Mouse (Mus musculus) liver, postnatal 0 days (tissue): ENCODE data around the gene Wwp2. TPM values are rescaled to one million over a fixed set of nuclear protein-coding genes. Genes with fewer than 3 reads are reported as not detected.

Source experiments
- ATAC-seq: fragments of 200-750 bp; cut with Nextera tagmentation; 2 replicates; pipeline ENCODE4 v1.8.0; 2017; ENCODE audit warnings: mild to moderate bottlenecking, moderate library complexity
- DNase-seq: peaks from one replicate; pipeline ENCODE4 v3.0.0-alpha.2; 2016
- H3K27ac ChIP-seq: fragments of 300-500 bp; sonication (generic); 2 replicates; pipeline ENCODE4 v1.5.1; 2014; ENCODE audit warnings: antibody characterized with exemption, moderate library complexity, mild to moderate bottlenecking, low read depth
- H3K27me3 ChIP-seq: fragments of 300-500 bp; sonication (generic); 2 replicates; pipeline ENCODE4 v1.6.1; 2014; ENCODE audit warnings: low read length, control low read depth, mixed read lengths; ENCODE audit not compliant: insufficient read depth
- H3K36me3 ChIP-seq: fragments of 300-500 bp; sonication (generic); replicated peaks from 2 replicates; pipeline ENCODE4 v1.6.1; 2014; ENCODE audit warnings: mild to moderate bottlenecking, control low read depth, low read length, moderate library complexity, mixed read lengths; ENCODE audit not compliant: insufficient read depth
- H3K4me1 ChIP-seq: fragments of 300-500 bp; sonication (generic); 2 replicates; pipeline ENCODE4 v1.6.1; 2014; ENCODE audit warnings: antibody characterized with exemption, mild to moderate bottlenecking, control low read depth; ENCODE audit not compliant: insufficient read depth
- H3K4me2 ChIP-seq: fragments of 300-500 bp; sonication (generic); 2 replicates; pipeline ENCODE4 v1.6.1; 2014; ENCODE audit warnings: low read depth, mild to moderate bottlenecking, low read length, moderate library complexity, mixed read lengths
- H3K4me3 ChIP-seq: fragments of 300-500 bp; sonication (generic); 2 replicates; pipeline ENCODE4 v1.5.1; 2014; ENCODE audit warnings: low read depth, low read length
- H3K9ac ChIP-seq: fragments of 300-500 bp; sonication (generic); replicated peaks from 2 replicates; pipeline ENCODE4 v1.6.1; 2014; ENCODE audit warnings: mild to moderate bottlenecking, moderate library complexity
- H3K9me3 ChIP-seq: fragments of 300-500 bp; sonication (generic); 2 replicates; pipeline ENCODE4 v1.6.1; 2016; ENCODE audit warnings: mild to moderate bottlenecking, control low read depth, low read length, mixed read lengths
- CTCF ChIP-seq: sonication (generic); IDR thresholded peaks from 2 replicates; pipeline ENCODE4 v1.5.1; 2016; ENCODE audit warnings: antibody characterized with exemption, low read depth
- EP300 ChIP-seq: IDR thresholded peaks from 2 replicates; pipeline ENCODE4 v1.6.1; 2016; ENCODE audit warnings: antibody characterized with exemption, low read depth, mild to moderate bottlenecking
- WGBS: fragments of 180-500 bp; shearing (Covaris S2); extraction: QIAGEN DNeasy Blood & Tissue Kit; methylation state at CpG from one replicate; pipeline ENCODE4 v1.1.7; 2014; ENCODE audit not compliant: insufficient replicate concordance; 5-methylcytosine and 5-hydroxymethylcytosine counted together
- polyA plus RNA-seq: library from polyadenylated mRNA; unstranded; fragments of >200 nt; fragmentation: Nextera tagmentation; extraction: Ambion mirVana; gene quantifications from 2 replicates; pipeline ENCODE4 v1.2.1, GENCODE M21; 2015

The Wwp2 gene
- polyA plus RNA-seq, 1 experiment from 2014 or later = 29.1 TPM

GRCm38 (mm10) chr8:107582136-107582535, 146.0 kb downstream of the Wwp2 start:
- no peak overlapping the region for H3K27ac ChIP-seq
- peaks cover 65% of the 10 kb centered on the region for H3K36me3 ChIP-seq
- no peaks in the 10 kb centered on the region for H3K9me3 ChIP-seq
- H3K27me3 ChIP-seq = no peaks in the 10 kb centered on the region
- H3K4me1 ChIP-seq = peaks cover 11% of the 10 kb centered on the region
- DNase-seq (no peak), ATAC-seq (no peak)
- TF ChIP-seq CTCF = no peak
- TF ChIP-seq EP300 = no peak
- H3K9ac ChIP-seq = no peak overlapping the region
- no peak overlapping the region for H3K4me2 ChIP-seq
- 84% methylated on average over 11 of the region's 11 CpGs for WGBS
- H3K4me3 ChIP-seq = no peak overlapping the region

GRCm38 (mm10) chr8:107587429-107587994, 151.3 kb downstream of the Wwp2 start:
- Histone ChIP-seq H3K4me2 (peak overlapping the region; percentile 83), H3K9ac (peak overlapping the region; percentile 83), H3K4me3 (peak overlapping the region; percentile 90), H3K4me1 (peaks cover 14% of the 10 kb centered on the region), H3K36me3 (peaks cover 36% of the 10 kb centered on the region), H3K27me3 (no peaks in the 10 kb centered on the region), H3K27ac (peak overlapping the region; percentile 81), H3K9me3 (no peaks in the 10 kb centered on the region)
- ATAC-seq (peak; percentile 28), DNase-seq (no peak)
- 0% methylated on average over 17 of the region's 17 CpGs for WGBS
- TF ChIP-seq EP300 (no peak), CTCF (no peak)

- ATAC-seq (peak; percentile 96), DNase-seq (peak; percentile 95)
- no peaks in the 10 kb centered on the region for H3K9me3 ChIP-seq
- peaks cover 14% of the 10 kb centered on the region for H3K4me1 ChIP-seq
- peak within 1 kb of the TSS; percentile 81 for H3K27ac ChIP-seq
- peak within 1 kb of the TSS; percentile 83 for H3K4me2 ChIP-seq
- H3K9ac ChIP-seq = peak within 1 kb of the TSS; percentile 83
- peak within 1 kb of the TSS; percentile 90 for H3K4me3 ChIP-seq
- 2% methylated on average over 53 of the region's 65 CpGs for WGBS
- H3K36me3 ChIP-seq = peaks cover 29% of the 10 kb centered on the region
- H3K27me3 ChIP-seq = no peaks in the 10 kb centered on the region
- TF ChIP-seq EP300 = no peak
- TF ChIP-seq CTCF = peak; percentile 62
These were observed 152.0 kb downstream of the Wwp2 start, which contains the start of gene Psmd7 for GRCm38 (mm10) chr8:107587995-107588780. TSS of gene Psmd7 (minus strand) at chr8:107588464.

DNA sequence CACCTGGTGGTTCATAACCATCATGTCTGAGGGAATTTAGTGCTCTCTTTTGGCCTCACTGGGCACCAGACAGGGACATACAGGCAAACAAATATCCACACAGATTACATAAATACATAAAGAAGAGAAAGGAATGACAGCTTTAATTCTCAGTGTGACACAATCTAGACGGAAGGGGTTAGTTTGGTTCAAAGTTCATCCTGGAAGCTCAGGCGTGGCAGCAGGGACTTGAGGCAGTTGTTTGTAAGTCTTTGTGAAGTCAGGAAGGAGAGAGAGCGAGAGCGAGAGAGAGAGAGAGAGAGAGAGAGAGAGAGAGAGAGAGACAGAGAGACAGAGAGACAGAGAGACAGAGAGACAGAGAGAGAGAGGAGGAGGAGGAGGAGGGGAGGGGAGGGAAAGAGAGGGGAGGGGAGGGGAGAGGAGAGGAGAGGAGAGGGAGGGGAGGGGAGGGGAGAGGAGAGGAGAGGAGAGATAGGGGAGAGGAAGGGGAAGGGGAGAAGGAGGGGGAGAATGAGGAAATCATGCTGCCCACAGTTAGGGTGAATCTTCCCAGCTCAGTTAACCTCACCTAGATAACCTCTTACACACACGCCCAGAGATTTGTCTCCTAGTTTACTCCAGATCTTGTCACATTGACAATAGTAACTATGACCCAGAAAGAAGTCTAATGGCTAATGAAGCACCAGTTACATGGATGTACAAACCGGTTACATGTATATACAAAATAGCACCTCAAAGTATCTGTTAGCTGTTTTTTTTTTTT, 158.0 kb downstream of the Wwp2 start:
- 45% methylated on average over 4 of the region's 6 CpGs for WGBS
- TF ChIP-seq CTCF (no peak), EP300 (no peak)
- Histone ChIP-seq H3K9ac (no peak overlapping the region), H3K36me3 (no peaks in the 10 kb centered on the region), H3K4me3 (no peak overlapping the region), H3K4me1 (no peaks in the 10 kb centered on the region), H3K27me3 (no peaks in the 10 kb centered on the region), H3K27ac (no peak overlapping the region), H3K9me3 (no peaks in the 10 kb centered on the region), H3K4me2 (no peak overlapping the region)
- DNase-seq (no peak), ATAC-seq (no peak)

DNA sequence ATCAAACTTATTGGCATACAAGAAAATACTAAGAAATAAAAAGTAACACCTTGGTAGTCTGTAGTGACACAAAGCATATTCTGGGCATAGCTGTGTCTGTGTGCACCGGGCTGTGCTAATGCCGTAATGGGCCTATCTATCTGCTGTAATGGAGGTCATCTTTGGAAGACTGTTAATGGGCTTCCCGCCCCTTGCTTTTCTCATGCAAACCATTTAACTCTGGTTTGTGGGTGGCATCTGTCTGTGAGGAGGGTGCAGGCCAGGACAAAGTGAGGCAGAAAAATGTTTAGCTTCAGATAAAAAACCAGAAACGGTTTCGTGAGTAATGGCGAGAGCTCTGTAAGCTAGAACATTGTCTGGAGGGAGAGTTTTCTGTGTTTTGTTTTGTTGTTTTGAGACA, 158.7 kb downstream of the Wwp2 start:
- H3K4me2 ChIP-seq = no peak overlapping the region
- TF ChIP-seq CTCF (no peak), EP300 (no peak)
- ATAC-seq (no peak), DNase-seq (no peak)
- H3K27me3 ChIP-seq = no peaks in the 10 kb centered on the region
- H3K9ac ChIP-seq = no peak overlapping the region
- no peak overlapping the region for H3K27ac ChIP-seq
- H3K4me1 ChIP-seq = no peaks in the 10 kb centered on the region
- no peak overlapping the region for H3K4me3 ChIP-seq
- WGBS = 73% methylated on average over 6 of the region's 6 CpGs
- H3K9me3 ChIP-seq = no peaks in the 10 kb centered on the region
- H3K36me3 ChIP-seq = no peaks in the 10 kb centered on the region

DNA sequence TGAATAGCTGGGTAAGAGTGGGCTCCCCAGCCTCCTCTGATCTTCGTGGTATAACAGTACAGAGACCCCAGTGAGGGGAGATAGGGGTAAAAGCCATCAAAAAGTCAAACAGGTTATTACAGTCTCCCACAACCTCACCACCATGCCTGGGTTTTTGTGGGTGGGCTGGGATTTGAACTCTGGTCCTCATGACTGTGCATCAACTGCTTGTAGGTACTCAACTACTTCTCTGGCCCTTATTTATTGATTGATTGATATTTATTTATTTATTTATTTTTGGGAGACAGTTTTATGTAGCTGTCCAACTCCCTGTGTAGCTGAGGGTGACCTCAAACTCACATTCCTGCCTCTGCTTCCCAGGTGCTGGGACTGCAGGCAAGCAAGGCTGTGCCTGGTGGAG, 161.6 kb downstream of the Wwp2 start:
- Histone ChIP-seq H3K4me3 (no peak overlapping the region), H3K36me3 (no peaks in the 10 kb centered on the region), H3K4me1 (no peaks in the 10 kb centered on the region), H3K9me3 (no peaks in the 10 kb centered on the region), H3K27ac (no peak overlapping the region), H3K4me2 (no peak overlapping the region), H3K9ac (no peak overlapping the region), H3K27me3 (no peaks in the 10 kb centered on the region)
- TF ChIP-seq CTCF = no peak
- no peak for TF ChIP-seq EP300
- ATAC-seq (no peak), DNase-seq (no peak)
- WGBS = 71% methylated on average over 1 of the region's 1 CpGs
